Mouse (Mus musculus) heart, postnatal 25 days (tissue): ENCODE data around the gene Il9r. TPM values are rescaled to one million over a fixed set of nuclear protein-coding genes. Genes with fewer than 3 reads are reported as not detected.

Experiments used
- DNase-seq: peaks from one replicate; pipeline ENCODE4 v3.0.0; 2022; ENCODE audit warnings: low spot score
- intact Hi-C: fragments of 180-260 bp; cut with DNase I; formaldehyde crosslinking; loops from one replicate; pipeline ENCODE4 v1.15.1; 2025
- total RNA-seq, 2 experiments: library from RNA; stranded (reverse); gene quantifications; 2 replicates each; pipeline ENCODE4 v1.2.3; 2021

Il9r gene
- total RNA-seq, 2 experiments from 2014 or later, result not detected

DNA sequence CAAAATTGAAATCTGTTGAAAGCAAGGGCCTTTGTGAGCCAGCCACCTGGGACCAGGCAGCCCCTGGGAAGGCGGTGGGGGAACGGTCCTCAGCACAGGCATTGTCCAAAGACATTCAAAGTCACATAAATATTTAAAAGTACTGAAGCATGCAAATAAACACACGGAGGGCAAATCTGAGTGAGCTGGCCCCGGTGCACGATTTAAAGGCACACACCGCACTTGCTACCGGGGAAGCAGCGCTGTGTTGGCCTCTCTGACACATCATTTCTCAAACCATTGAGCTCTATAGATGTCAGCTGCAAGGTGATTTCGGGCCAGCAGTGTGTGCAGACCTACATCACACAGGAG, 61.5 kb downstream of the Il9r start:
- no peak for DNase-seq
- intact Hi-C loops, result no loop called here

DNA sequence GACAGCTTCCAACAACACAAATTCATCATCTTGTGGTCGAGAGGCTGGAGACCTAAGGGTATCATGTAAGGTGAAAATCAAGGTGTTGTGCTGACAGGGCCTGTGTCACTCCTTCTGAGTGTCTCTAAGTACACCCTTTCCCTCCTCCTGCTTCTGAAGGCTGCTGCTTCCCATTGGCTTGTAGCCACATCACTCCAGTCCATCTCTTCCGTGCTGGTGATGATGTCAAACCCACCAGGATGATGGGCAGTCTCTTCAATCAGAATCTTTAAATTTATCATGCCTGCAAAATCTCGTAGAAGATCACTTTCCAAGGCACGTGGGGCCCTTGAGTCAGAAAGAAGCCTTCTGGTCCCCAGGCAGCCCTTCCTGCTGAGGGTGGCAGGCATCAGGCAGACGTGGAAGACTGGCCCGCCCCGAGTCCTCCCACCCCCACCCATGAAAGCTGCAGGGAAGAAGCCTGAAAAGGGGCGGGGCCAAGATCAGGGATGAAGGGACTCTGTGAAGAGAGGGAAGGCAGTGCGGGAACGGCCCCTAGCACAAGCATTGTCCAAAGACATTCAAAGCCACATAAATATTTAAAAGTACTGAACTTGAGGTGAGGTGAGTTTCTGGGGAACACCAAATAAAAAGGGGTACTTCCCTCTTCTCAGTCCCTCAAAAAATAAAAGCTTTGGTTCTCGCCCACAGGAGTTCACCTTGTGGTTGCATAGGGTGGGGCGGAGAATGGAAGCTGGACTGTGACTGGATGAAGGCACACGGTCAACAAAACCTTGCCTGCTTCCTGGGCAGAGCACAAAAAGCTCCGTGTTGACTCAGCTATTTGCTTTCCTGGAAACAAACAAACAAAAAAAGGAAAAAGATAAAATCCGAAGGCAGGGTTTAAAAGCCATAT, 62.1 kb downstream of the Il9r start:
- intact Hi-C loops, result no loop called here
- no peak for DNase-seq

Other genes with a start within 250 kb of the Il9r start
- not detected for gene 4930524B15Rik, start 234.7 kb downstream of the Il9r start, total RNA-seq
- 1 to 10 TPM; 1.0 TPM for gene Nsg2, start 199.8 kb downstream of the Il9r start, total RNA-seq
- gene Snrnp25, start 5.1 kb upstream of the Il9r start, total RNA-seq, result 10 to 100 TPM; 11.1 to 12.4 TPM
- gene Rhbdf1, start 22.0 kb upstream of the Il9r start, total RNA-seq, result 10 to 100 TPM; 21.9 to 25.0 TPM
- 1 to 10 TPM; 5.1 to 6.0 TPM for gene Mpg, start 26.2 kb upstream of the Il9r start, total RNA-seq
- gene Nprl3, start 67.4 kb upstream of the Il9r start, total RNA-seq, result 10 to 100 TPM; 26.8 to 29.8 TPM
- not detected for gene Hba-x, start 76.1 kb upstream of the Il9r start, total RNA-seq
- gene Hba-a1, start 83.2 kb upstream of the Il9r start, total RNA-seq, result over 10,000 TPM in 1 of 2 experiments, 1,000 to 10,000 TPM in 1; 9,129 to 20,531 TPM
- gene Hbq1b, start 86.7 kb upstream of the Il9r start, total RNA-seq, result 1 to 10 TPM in 1 of 2 experiments, under 1 TPM in 1; 0.70 to 1.9 TPM
- over 10,000 TPM in 1 of 2 experiments, 1,000 to 10,000 TPM in 1; 8,713 to 18,074 TPM for gene Hba-a2, start 96.2 kb upstream of the Il9r start, total RNA-seq
- 1 to 10 TPM; 1.3 to 2.0 TPM for gene Hbq1a, start 99.8 kb upstream of the Il9r start, total RNA-seq
- 1 to 10 TPM; 5.8 to 7.7 TPM for gene Sh3pxd2b, start 147.5 kb upstream of the Il9r start, total RNA-seq